Mouse (Mus musculus): ENCODE results near the gene Saal1.
"Not testable (repeated sequence)": the region's sequence is repeated elsewhere in the genome, so short reads cannot be mapped to it uniquely, and the experiment has no call there.

Gene Saal1

GRCm38 (mm10) chr7:46696754-46697153 is 13.7 kb downstream of the Saal1 start:
- in situ Hi-C loops (cut with MseI, MboI): no loop called here

DNA sequence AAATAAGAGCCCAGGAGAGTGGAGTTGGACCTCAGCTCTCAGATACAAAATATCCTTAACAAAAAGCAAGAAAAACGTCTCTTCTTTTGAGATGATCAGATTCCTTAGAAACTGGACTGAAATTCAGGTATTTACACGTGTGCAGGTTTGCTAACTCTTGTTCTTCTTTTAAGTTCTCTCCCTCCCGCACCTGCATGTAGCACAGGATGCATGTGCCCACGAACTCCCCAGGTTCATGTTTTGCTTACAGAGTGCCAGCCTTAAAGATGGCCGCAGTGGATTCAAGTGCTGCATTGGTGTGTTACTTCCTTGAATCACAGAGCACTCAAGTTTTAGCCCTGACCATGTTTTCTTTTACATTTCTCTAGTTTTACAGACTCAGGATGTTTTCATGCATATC is 23.7 kb downstream of the Saal1 start:
- in situ Hi-C loops (cut with MseI, MboI): no loop called here

- in situ Hi-C loops (cut with MseI, MboI): no loop called here
These were observed 29.7 kb downstream of the Saal1 start for GRCm38 (mm10) chr7:46680732-46681131.

DNA sequence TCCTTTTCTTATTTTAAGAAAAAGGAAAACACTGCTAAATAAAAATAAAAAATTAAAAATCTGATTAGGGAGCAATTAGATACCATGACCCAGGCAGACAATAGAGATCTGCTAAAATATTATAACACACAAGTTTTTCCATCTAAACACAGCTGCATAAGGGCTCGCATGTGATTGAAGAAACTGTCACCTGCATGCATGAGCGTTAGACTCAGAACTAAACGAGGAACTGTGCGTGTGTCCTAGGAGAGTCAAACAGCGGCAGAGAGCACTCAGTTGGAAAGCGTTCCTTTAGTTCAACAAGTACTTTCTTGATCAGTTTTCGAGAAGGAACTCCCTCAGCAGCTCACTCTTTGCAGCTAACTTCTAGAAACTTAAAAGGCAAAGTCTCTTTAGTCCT is 31.4 kb downstream of the Saal1 start:
- in situ Hi-C loops (cut with MseI, MboI): not testable (repeated sequence)

- in situ Hi-C loops (cut with MseI, MboI): no loop called here
These were observed 32.1 kb downstream of the Saal1 start for GRCm38 (mm10) chr7:46678417-46678816.

GRCm38 (mm10) chr7:46676808-46677360 is 33.6 kb downstream of the Saal1 start:
- in situ Hi-C loops (cut with MseI, MboI): no loop called here

- in situ Hi-C loops (cut with MseI, MboI): no loop called here
These were observed 34.6 kb downstream of the Saal1 start for GRCm38 (mm10) chr7:46675886-46676285.

GRCm38 (mm10) chr7:46675061-46675460 is 35.4 kb downstream of the Saal1 start:
- in situ Hi-C loops (cut with MseI, MboI): no loop called here

- in situ Hi-C loops (cut with MseI, MboI): no loop called here
These were observed 38.3 kb downstream of the Saal1 start, which contains the start of gene Tph1 for GRCm38 (mm10) chr7:46672160-46672672. Gene Tph1 (minus strand): TSS chr7:46672537.

DNA sequence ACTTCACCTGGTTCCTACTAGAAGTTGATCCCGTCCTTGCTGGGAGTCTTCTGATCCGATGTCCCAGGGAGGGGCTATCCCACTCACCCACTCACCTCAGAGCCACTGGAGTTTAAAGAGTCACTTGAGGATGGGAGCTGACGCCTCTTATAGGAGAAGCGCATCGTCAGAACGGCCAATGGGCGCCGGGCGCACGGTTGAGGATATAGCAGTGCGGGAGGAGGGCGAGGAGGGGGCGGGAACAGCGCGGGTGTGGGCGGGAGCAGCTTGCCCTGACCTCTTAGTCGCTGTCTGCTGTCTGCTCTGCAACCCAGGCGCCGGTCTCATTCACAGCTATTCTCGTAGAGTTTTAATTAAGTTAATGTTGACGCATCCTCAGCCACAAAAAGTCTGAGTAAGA is 43.2 kb downstream of the Saal1 start:
- in situ Hi-C loops (cut with MseI, MboI): no loop called here

DNA sequence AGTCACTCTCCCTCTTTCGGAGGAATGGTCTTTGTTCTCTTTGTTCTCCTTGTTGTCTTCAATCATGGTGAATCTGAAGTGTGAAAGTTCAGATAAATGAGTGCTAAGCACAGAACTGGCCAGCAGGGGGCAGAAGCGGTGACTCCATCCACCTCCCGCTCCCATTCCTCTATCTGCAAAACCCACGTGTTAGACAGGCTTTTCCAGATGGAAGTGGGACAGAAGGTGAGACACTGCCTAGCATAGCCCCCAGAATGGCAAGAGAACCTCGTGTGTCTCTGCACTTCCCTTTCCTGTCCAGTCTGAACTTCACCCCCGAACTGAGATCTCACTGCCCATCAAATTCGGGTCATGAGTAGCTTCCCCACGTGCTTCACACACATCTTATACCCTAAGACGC is 45.2 kb downstream of the Saal1 start:
- in situ Hi-C loops (cut with MseI, MboI): no loop called here

DNA sequence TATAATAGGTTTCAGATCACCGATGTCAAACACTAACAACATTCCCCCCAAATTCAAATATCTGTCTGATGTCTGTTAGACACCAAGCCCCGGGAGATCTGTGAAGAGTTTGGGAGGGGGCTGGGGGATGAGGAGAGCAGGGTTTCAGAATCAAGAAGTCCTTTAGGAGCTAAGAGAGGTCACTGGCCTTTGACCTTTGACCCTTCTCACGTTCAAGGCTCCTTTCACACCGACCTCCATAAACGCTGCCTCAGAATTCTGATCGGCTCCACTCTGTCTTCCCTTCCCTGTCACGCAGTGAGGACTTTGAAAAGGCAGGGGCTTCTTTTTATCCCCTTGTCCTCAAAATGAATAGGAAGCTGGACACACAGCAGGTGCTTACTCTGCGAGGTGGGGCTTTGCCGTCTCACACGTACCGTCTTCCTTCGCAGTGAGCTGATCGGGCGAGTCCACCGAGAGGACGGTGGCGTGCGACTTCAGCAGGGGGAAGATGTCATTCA is 48.8 kb downstream of the Saal1 start:
- in situ Hi-C loops (cut with MseI, MboI): no loop called here

DNA sequence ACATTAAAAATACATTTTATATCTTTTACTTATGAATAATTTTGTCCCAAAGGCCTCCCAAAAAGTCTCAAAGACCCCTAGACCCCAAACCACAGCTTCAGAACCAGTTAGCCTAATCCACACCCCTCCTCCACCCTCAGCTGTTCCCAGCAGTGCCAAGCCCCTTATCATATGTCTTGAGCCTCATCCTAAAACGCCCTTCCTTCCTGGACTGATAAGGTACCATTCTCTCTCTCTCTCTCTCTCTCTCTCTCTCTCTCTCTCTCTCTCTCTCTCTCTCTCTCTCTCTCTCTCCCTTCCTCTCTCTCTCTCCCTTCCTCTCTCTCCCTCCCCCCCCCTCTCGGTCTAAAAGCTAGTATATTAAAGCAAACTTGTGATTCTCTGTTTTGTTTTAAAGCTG is 58.2 kb downstream of the Saal1 start:
- in situ Hi-C loops (cut with MseI, MboI): no loop called here

- in situ Hi-C loops (cut with MseI, MboI): not testable (repeated sequence)
These were observed 60.2 kb downstream of the Saal1 start for GRCm38 (mm10) chr7:46650231-46650630.

DNA sequence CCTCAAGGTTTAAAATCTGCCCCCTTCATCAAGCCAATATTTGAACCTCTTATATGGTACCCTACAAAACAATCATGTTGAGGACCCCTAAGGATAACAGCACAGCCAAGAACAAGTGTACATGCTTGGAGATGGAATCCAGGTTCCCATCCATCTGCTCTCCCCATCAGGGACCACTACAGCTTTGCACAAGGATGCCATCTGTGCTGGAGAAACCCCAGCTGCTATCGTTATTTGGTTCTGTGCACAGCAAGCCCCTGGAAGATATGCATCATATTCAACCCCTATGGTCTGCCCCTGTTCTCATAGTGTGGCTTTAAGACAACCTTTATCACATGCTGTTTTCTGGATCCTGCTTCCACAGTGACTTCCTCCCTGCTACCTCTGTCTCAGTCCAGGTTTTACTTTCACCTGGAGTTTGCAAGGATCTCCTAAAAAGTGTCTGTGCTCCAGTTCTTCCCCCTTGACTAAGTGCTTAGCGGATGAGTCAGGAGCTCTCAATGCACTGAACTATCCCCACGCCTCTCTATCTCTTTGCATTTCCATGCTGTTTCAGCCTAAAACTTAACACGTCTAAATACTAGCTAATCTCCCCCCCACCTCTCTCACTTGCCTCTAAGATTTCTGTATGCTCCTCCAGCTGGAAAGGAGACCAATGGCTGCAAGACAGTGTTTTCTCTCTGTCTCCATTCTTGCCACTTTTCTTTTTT is 61.9 kb downstream of the Saal1 start:
- in situ Hi-C loops (cut with MseI, MboI): no loop called here

DNA sequence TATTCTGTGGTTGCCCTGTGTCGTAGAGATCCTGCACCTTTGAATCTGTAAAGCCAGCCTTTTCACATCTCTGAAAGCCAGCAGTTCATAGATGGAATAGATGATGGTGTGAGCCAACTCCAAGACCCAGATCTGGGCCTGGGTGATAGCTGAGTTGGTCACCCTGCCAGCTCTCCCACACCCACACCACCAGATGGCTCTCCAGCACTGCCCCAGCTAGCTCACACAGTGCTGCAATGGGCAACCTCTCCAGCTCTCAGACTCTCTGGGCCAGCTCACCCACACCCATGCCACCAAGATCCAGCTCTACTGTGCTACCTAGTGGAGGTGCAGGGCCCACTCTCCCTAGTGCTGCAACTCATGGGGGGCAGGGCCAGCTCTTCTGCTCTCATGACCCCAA is 67.3 kb downstream of the Saal1 start:
- in situ Hi-C loops (cut with MseI, MboI): no loop called here

DNA sequence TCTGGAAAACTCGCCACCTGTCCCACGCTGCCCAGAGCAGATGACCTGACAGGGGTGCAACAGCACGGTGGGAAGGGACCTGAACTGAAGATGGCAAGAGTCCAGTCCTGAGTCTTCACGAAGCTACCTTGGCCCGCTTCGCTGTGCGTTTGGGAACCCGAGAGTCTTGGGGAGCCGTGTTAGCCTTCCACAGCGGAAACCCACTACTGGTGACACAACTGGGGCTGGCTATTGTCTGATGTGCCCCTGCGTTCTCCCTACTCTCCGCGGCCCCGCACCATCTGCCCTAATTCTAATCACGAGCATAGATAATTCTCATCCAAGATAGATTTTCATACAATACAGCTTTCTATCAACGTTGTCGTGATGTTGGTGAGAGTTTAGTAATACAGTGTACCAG is 70.4 kb downstream of the Saal1 start:
- in situ Hi-C loops (cut with MseI, MboI): no loop called here

DNA sequence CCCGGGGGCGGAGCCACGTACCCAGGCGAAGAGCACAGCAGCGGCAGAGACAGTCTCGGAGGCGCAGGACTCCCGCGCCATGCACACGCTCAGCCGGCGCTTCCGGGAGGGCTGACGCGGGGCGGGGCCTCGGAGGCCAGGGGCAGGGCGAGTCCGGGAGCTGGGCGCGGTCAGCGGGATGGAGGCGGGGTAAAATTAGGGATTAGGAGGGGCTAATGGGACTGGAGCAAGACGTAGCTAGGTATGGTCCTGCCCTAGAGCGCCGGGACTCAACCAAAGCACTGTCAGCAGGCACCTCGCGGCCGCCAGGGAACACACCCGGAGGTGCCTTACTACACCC is 70.8 kb downstream of the Saal1 start, which contains the start of gene Sergef:
Gene Sergef, minus strand, starts transcription at position 116 of the 340 bp plus-strand sequence.
- in situ Hi-C loops (cut with MseI, MboI): no loop called here

DNA sequence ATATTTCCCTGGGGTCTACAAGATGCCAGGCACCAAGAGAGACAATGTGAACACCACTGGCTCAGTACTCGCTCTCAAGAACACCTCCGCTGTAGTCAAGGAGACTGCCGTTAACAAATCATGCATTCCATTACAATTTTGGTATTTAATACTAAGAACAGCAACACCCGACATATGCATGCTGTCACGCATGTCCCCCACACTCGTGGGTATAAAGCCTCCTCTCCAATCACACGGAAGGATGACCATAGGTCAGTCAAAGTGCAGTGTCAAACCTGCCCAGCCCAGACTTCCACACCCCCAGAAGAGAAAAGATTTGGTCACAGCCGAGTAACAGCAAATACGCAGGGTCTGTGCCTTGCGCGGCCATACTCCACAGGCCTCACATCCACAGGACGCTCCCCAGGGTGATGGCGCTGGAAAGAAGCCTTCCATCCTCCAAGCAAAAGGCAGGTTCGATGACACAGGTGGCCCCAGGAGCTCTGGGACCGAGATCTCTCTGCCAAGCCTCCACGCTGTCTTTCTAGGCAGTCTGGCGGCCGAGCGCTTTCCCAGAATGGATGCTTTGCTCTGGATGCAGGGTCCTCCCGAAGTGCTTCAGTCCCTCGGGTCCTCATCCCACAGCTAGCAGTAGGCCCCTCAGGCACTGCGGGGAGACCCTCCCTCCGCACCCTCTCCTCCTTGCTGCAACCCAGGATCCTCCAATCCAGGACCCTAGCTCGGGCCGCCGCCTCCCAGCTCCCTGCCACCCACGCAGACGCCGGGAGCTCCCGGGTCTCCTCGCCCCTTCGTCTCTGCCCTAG is 71.4 kb downstream of the Saal1 start:
- in situ Hi-C loops (cut with MseI, MboI): no loop called here

Data from mouse trophoblast stem cell (cell line).